Mouse (Mus musculus): Measurements from ENCODE around the gene Fgf3.
"Not testable (repeated sequence)": the region's sequence is repeated elsewhere in the genome, so short reads cannot be mapped to it uniquely, and the experiment has no call there.

Fgf3 gene

GRCm38 (mm10) chr7:144858702-144859101, 20.8 kb downstream of the Fgf3 start:
- DNase-seq, result no peak

GRCm38 (mm10) chr7:144861056-144861768, 23.3 kb downstream of the Fgf3 start:
- DNase-seq, result peak in 1 of 2 experiments; percentile 6

- peak in 1 of 2 experiments; percentile 23 for DNase-seq
Observed at GRCm38 (mm10) chr7:144861769-144862070, 23.8 kb downstream of the Fgf3 start.

GRCm38 (mm10) chr7:144862126-144862525, 24.2 kb downstream of the Fgf3 start:
- DNase-seq, result peak; percentile 50 to 63

GRCm38 (mm10) chr7:144862712-144863111, 24.8 kb downstream of the Fgf3 start:
- no peak for DNase-seq

GRCm38 (mm10) chr7:144863196-144863595, 25.3 kb downstream of the Fgf3 start:
- no peak for DNase-seq

- no peak for DNase-seq
Observed at GRCm38 (mm10) chr7:144864160-144864670, 26.3 kb downstream of the Fgf3 start.

GRCm38 (mm10) chr7:144867161-144867560, 29.3 kb downstream of the Fgf3 start:
- no peak for DNase-seq

GRCm38 (mm10) chr7:144867602-144868001, 29.7 kb downstream of the Fgf3 start:
- DNase-seq, result no peak

GRCm38 (mm10) chr7:144872420-144872819, 34.5 kb downstream of the Fgf3 start:
- DNase-seq, result no peak

GRCm38 (mm10) chr7:144873160-144873559, 35.3 kb downstream of the Fgf3 start:
- DNase-seq, result no peak

GRCm38 (mm10) chr7:144874226-144874625, 36.3 kb downstream of the Fgf3 start:
- no peak for DNase-seq

GRCm38 (mm10) chr7:144878401-144878800, 40.5 kb downstream of the Fgf3 start:
- DNase-seq, result no peak

GRCm38 (mm10) chr7:144883106-144883505, 45.2 kb downstream of the Fgf3 start:
- DNase-seq, result no peak

- no peak for DNase-seq
Observed at GRCm38 (mm10) chr7:144887672-144888071, 49.8 kb downstream of the Fgf3 start.

GRCm38 (mm10) chr7:144888564-144889299, 50.8 kb downstream of the Fgf3 start:
- no peak for DNase-seq

GRCm38 (mm10) chr7:144890661-144891060, 52.8 kb downstream of the Fgf3 start:
- DNase-seq, result not testable (repeated sequence)

GRCm38 (mm10) chr7:144891863-144892262, 54.0 kb downstream of the Fgf3 start:
- no peak for DNase-seq

- no peak for DNase-seq
Observed at GRCm38 (mm10) chr7:144892322-144892721, 54.4 kb downstream of the Fgf3 start.

Measured in cerebellum, postnatal 25 days (tissue).